Mouse (Mus musculus) forebrain, embryonic 14.5 days (tissue): Measurements from ENCODE around the gene Homer2. TPM values are rescaled to one million over a fixed set of nuclear protein-coding genes. Genes with fewer than 3 reads are reported as not detected.

ENCODE experiments used
- ATAC-seq: fragments of 200-750 bp; cut with Nextera tagmentation; 2 replicates; pipeline ENCODE4 v1.8.0; 2017; ENCODE audit warnings: mild to moderate bottlenecking, moderate library complexity
- DNase-seq: peaks from one replicate; pipeline ENCODE4 v3.0.0-alpha.2; 2015; ENCODE audit warnings: low spot score
- H3K27ac ChIP-seq: fragments of 300-500 bp; sonication (generic); 2 replicates; pipeline ENCODE4 v1.5.1; 2014; ENCODE audit warnings: low read depth, mild to moderate bottlenecking, control low read depth, low read length, moderate library complexity
- H3K27me3 ChIP-seq: fragments of 300-500 bp; sonication (generic); replicated peaks from 2 replicates; pipeline ENCODE4 v1.6.1; 2014; ENCODE audit warnings: low read length, control low read depth, mixed read lengths; ENCODE audit not compliant: control insufficient read depth, insufficient read depth
- H3K36me3 ChIP-seq: fragments of 300-500 bp; sonication (generic); 2 replicates; pipeline ENCODE4 v1.6.1; 2014; ENCODE audit warnings: low read length, control low read depth; ENCODE audit not compliant: control insufficient read depth, insufficient read depth
- H3K4me1 ChIP-seq: fragments of 300-500 bp; sonication (generic); 2 replicates; pipeline ENCODE4 v1.6.1; 2014; ENCODE audit warnings: antibody characterized with exemption, low read length, control low read depth; ENCODE audit not compliant: control insufficient read depth, insufficient read depth
- H3K4me2 ChIP-seq: fragments of 300-500 bp; sonication (generic); 2 replicates; pipeline ENCODE4 v1.6.1; 2014; ENCODE audit warnings: mild to moderate bottlenecking, control low read depth, low read length
- H3K4me3 ChIP-seq: fragments of 300-500 bp; sonication (generic); 2 replicates; pipeline ENCODE4 v1.5.1; 2014; ENCODE audit warnings: low read depth, low read length, control low read depth
- H3K9ac ChIP-seq: fragments of 300-500 bp; sonication (generic); 2 replicates; pipeline ENCODE4 v1.6.1; 2014; ENCODE audit warnings: mild to moderate bottlenecking, low read length, control low read depth, moderate library complexity
- H3K9me3 ChIP-seq: fragments of 300-500 bp; sonication (generic); replicated peaks from 2 replicates; pipeline ENCODE4 v1.6.1; 2016; ENCODE audit warnings: low read length, control low read depth, mixed read lengths; ENCODE audit not compliant: control insufficient read depth
- WGBS: fragments of 180-500 bp; shearing (Covaris S2); extraction: QIAGEN DNeasy Blood & Tissue Kit; methylation state at CpG from one replicate; pipeline ENCODE4 v1.1.7; 2014; 5-methylcytosine and 5-hydroxymethylcytosine counted together
- polyA plus RNA-seq: library from polyadenylated mRNA; unstranded; fragments of >200 nt; fragmentation: Nextera tagmentation; extraction: Ambion mirVana; gene quantifications from 2 replicates; pipeline ENCODE4 v1.2.1, GENCODE M21; 2014

Homer2 gene
- polyA plus RNA-seq, 1 experiment from 2014 or later = 16.6 TPM

GRCm38 (mm10) chr7:81560101-81561049 lies 147.0 kb downstream of the Homer2 start:
- Histone ChIP-seq H3K27ac (peak overlapping the region; percentile 30; the same call in 1 of the 2 replicates), H3K27me3 (no peaks in the 10 kb centered on the region), H3K4me3 (no peak overlapping the region), H3K36me3 (no peaks in the 10 kb centered on the region), H3K9ac (no peak overlapping the region), H3K4me1 (no peaks in the 10 kb centered on the region), H3K9me3 (no peaks in the 10 kb centered on the region), H3K4me2 (no peak overlapping the region)
- ATAC-seq = peak; percentile 30; the same call in 1 of the 2 replicates
- 60% methylated on average over 8 of the region's 8 CpGs for WGBS
- DNase-seq = peak; percentile 56

GRCm38 (mm10) chr7:81559231-81559980 lies 147.9 kb downstream of the Homer2 start:
- Histone ChIP-seq H3K4me2 (no peak overlapping the region), H3K4me1 (no peaks in the 10 kb centered on the region), H3K9ac (no peak overlapping the region), H3K4me3 (no peak overlapping the region), H3K9me3 (no peaks in the 10 kb centered on the region), H3K36me3 (no peaks in the 10 kb centered on the region), H3K27me3 (no peaks in the 10 kb centered on the region), H3K27ac (no peak overlapping the region)
- 91% methylated on average over 14 of the region's 14 CpGs for WGBS
- ATAC-seq (no peak), DNase-seq (no peak)

- WGBS = 76% methylated on average over 4 of the region's 4 CpGs
- Histone ChIP-seq H3K27ac (no peak overlapping the region), H3K36me3 (no peaks in the 10 kb centered on the region), H3K4me2 (no peak overlapping the region), H3K4me1 (no peaks in the 10 kb centered on the region), H3K27me3 (no peaks in the 10 kb centered on the region), H3K9ac (no peak overlapping the region), H3K9me3 (no peaks in the 10 kb centered on the region), H3K4me3 (no peak overlapping the region)
- DNase-seq = no peak
- ATAC-seq = no peak
Measured at GRCm38 (mm10) chr7:81557985-81558360, 149.4 kb downstream of the Homer2 start.

- 66% methylated on average over 7 of the region's 7 CpGs for WGBS
- peak; percentile 62 for DNase-seq
- H3K4me3 ChIP-seq = no peak overlapping the region
Measured at GRCm38 (mm10) chr7:81557252-81557984, 149.9 kb downstream of the Homer2 start.

GRCm38 (mm10) chr7:81556839-81557238 lies 150.5 kb downstream of the Homer2 start:
- H3K36me3 ChIP-seq = no peaks in the 10 kb centered on the region
- no peaks in the 10 kb centered on the region for H3K9me3 ChIP-seq
- no peak overlapping the region for H3K27ac ChIP-seq
- no peak overlapping the region for H3K4me2 ChIP-seq
- DNase-seq (no peak), ATAC-seq (no peak)
- H3K4me3 ChIP-seq = no peak overlapping the region
- H3K9ac ChIP-seq = no peak overlapping the region
- H3K4me1 ChIP-seq = no peaks in the 10 kb centered on the region
- 83% methylated on average over 4 of the region's 4 CpGs for WGBS
- H3K27me3 ChIP-seq = no peaks in the 10 kb centered on the region

More at GRCm38 (mm10) chr7:81557252-81557984, 149.9 kb downstream of the Homer2 start:
- Histone ChIP-seq H3K27ac (no peak overlapping the region), H3K9me3 (no peaks in the 10 kb centered on the region), H3K4me1 (no peaks in the 10 kb centered on the region), H3K9ac (no peak overlapping the region), H3K27me3 (no peaks in the 10 kb centered on the region), H3K36me3 (no peaks in the 10 kb centered on the region), H3K4me2 (no peak overlapping the region)
- peak; percentile 42; the same call in 1 of the 2 replicates for ATAC-seq

GRCm38 (mm10) chr7:81554369-81554768 lies 153.0 kb downstream of the Homer2 start:
- peak; percentile 34 for DNase-seq
- Histone ChIP-seq H3K36me3 (no peaks in the 10 kb centered on the region), H3K9me3 (no peaks in the 10 kb centered on the region), H3K27me3 (no peaks in the 10 kb centered on the region), H3K27ac (no peak overlapping the region), H3K4me3 (no peak overlapping the region), H3K4me2 (no peak overlapping the region), H3K4me1 (no peaks in the 10 kb centered on the region), H3K9ac (no peak overlapping the region)
- ATAC-seq = no peak
- WGBS = 91% methylated on average over 2 of the region's 2 CpGs

GRCm38 (mm10) chr7:81553589-81553988 lies 153.7 kb downstream of the Homer2 start:
- Histone ChIP-seq H3K36me3 (no peaks in the 10 kb centered on the region), H3K4me2 (no peak overlapping the region), H3K4me3 (no peak overlapping the region), H3K27ac (no peak overlapping the region), H3K9me3 (no peaks in the 10 kb centered on the region), H3K9ac (no peak overlapping the region), H3K27me3 (no peaks in the 10 kb centered on the region), H3K4me1 (no peaks in the 10 kb centered on the region)
- DNase-seq (peak; percentile 20), ATAC-seq (no peak)
- WGBS = 56% methylated on average over 4 of the region's 4 CpGs
